Mouse (Mus musculus) megakaryocyte, embryonic 14.5 days (primary cell): ENCODE data around the gene Igfbp7.

Experiments used
- FLI1 ChIP-seq: IDR thresholded peaks from 2 replicates; pipeline ENCODE4 v1.6.1; 2012; ENCODE audit warnings: low read length, inconsistent platforms, mixed read lengths
- GATA1 ChIP-seq: IDR thresholded peaks from 3 replicates; pipeline ENCODE4 v1.6.1; 2012; ENCODE audit warnings: mixed read lengths, low read length, inconsistent platforms, borderline replicate concordance

DNA sequence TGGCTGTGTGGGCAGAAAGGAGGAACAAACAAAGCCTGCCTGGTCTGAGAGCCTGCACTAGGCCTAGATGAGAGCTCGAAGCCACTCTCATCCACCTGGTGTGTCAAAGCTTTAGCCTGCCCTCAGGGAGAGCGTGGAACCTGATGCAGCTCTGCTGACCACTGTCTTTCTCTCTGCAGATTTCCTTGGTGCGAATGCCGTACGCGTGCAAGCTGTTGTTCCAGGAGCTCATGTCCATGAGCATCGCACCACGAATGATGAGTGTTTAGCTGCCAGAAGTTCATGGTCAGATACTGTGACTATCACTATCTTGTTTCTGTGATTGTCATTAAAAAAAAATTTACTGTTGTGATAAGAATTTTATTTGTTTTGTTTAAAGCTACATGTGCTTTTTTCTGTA is 58.9 kb downstream of the Igfbp7 start:
- TF ChIP-seq GATA1 (no peak), FLI1 (no peak)
